Mouse (Mus musculus) heart, embryonic 15.5 days (tissue): ENCODE measurements around the gene Cog5. TPM values are rescaled to one million over a fixed set of nuclear protein-coding genes. Genes with fewer than 3 reads are reported as not detected.

Experiments used
- polyA plus RNA-seq: library from polyadenylated mRNA; unstranded; fragments of >200 nt; fragmentation: Nextera tagmentation; extraction: Ambion mirVana; gene quantifications from 2 replicates; pipeline ENCODE4 v1.2.1, GENCODE M21; 2015

Cog5 gene
- polyA plus RNA-seq, 1 experiment from 2014 or later, result 24.1 TPM

Other genes starting within 250 kb of the Cog5 start
- gene Cbll1, start 155.3 kb upstream of the Cog5 start, polyA plus RNA-seq, result 7.0 and 10.0 TPM in 2 replicates
- gene Slc26a4, start 94.9 kb upstream of the Cog5 start, polyA plus RNA-seq, result 0.25 and 0.46 TPM in 2 replicates
- 38.6 and 42.4 TPM in 2 replicates for gene Bcap29, start 20.2 kb upstream of the Cog5 start, polyA plus RNA-seq
- gene Dus4l, start within 50 bp of the Cog5 start, polyA plus RNA-seq, result 5.2 and 7.0 TPM in 2 replicates
- gene Gpr22, start 59.1 kb downstream of the Cog5 start, polyA plus RNA-seq, result 5.8 and 8.2 TPM in 2 replicates